Mouse (Mus musculus) left cerebral cortex, adult 2 months (tissue): ENCODE data around the gene Itga9. TPM values are rescaled to one million over a fixed set of nuclear protein-coding genes. Genes with fewer than 3 reads are reported as not detected.
A peak's percentile ranks its signal among the peaks of the same experiment; 100 is the strongest.

Source experiments
- DNase-seq, 2 experiments: peaks; one replicate each; pipeline ENCODE4 v3.0.0; 2021 to 2022; ENCODE audit warnings: low spot score in 2 of 2, mixed read lengths in 1 of 2; ENCODE audit errors: extremely low spot score in 1 of 2
- H3K27ac ChIP-seq: fragments of 200-600 bp; 2 replicates; pipeline ENCODE4 v1.8.1; 2022
- H3K4me3 ChIP-seq: fragments of 200-600 bp; 2 replicates; pipeline ENCODE4 v1.8.1; 2022
- CTCF ChIP-seq: fragments of 200-600 bp; IDR thresholded peaks from 2 replicates; pipeline ENCODE4 v1.8.1; 2022; ENCODE audit warnings: antibody characterized with exemption, mild to moderate bottlenecking, moderate library complexity
- intact Hi-C: fragments of 180-260 bp; cut with DNase I; formaldehyde crosslinking; loops from one replicate; pipeline ENCODE4 v1.15.1; 2025
- total RNA-seq, 2 experiments: library from RNA; stranded (reverse); gene quantifications; 2 replicates each; pipeline ENCODE4 v1.2.3; 2021

Gene Itga9
- total RNA-seq, 2 experiments from 2014 or later: 8.2 to 8.3 TPM

GRCm38 (mm10) chr9:118885785-118886184, 279.3 kb downstream of the Itga9 start:
- no peak for DNase-seq
- intact Hi-C loops: no loop called here
- no peak for TF ChIP-seq CTCF
- Histone ChIP-seq H3K4me3 (no peak overlapping the region), H3K27ac (no peak overlapping the region)

- intact Hi-C loops: no loop called here
Measured at GRCm38 (mm10) chr9:118887201-118887600, 280.7 kb downstream of the Itga9 start.

DNA sequence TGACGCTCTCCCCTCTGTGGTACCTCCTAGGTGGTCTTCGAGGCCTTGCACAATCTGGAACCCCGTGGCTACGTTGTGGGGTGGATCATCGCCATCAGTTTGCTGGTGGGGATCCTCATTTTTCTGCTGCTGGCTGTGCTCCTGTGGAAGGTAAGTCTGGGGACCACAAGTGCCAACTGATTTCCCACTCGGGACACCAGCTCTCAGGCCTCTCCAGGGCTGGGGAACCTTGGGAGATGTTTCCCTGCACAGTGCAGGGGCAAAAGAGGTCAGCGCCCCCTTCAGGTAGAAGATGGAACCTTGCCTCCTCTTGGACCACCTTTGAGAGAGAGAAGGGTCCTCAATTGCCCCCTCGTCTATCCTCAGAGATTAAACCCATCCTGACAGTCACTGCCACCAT, 281.2 kb downstream of the Itga9 start:
- no peak for DNase-seq
- no peak overlapping the region for H3K4me3 ChIP-seq
- intact Hi-C loops: no loop called here
- H3K27ac ChIP-seq: no peak overlapping the region
- TF ChIP-seq CTCF: no peak; the same call in none of the 2 replicates

More at GRCm38 (mm10) chr9:118887201-118887600, 280.7 kb downstream of the Itga9 start:
- no peak for TF ChIP-seq CTCF
- H3K4me3 ChIP-seq: no peak overlapping the region
- DNase-seq: no peak
- no peak overlapping the region for H3K27ac ChIP-seq

- TF ChIP-seq CTCF: no peak
Measured at GRCm38 (mm10) chr9:118890149-118890548, 283.7 kb downstream of the Itga9 start.

GRCm38 (mm10) chr9:118890645-118891044, 284.2 kb downstream of the Itga9 start:
- Histone ChIP-seq H3K27ac (no peak overlapping the region), H3K4me3 (no peak overlapping the region)
- DNase-seq: no peak
- intact Hi-C loops: no loop called here
- no peak for TF ChIP-seq CTCF

More at GRCm38 (mm10) chr9:118890149-118890548, 283.7 kb downstream of the Itga9 start:
- Histone ChIP-seq H3K4me3 (no peak overlapping the region), H3K27ac (no peak overlapping the region)
- DNase-seq: no peak
- intact Hi-C loops: no loop called here

- Histone ChIP-seq H3K27ac (no peak overlapping the region), H3K4me3 (no peak overlapping the region)
- TF ChIP-seq CTCF: no peak
- no peak for DNase-seq
- intact Hi-C loops: no loop called here
Measured at GRCm38 (mm10) chr9:118891068-118891467, 284.6 kb downstream of the Itga9 start.

DNA sequence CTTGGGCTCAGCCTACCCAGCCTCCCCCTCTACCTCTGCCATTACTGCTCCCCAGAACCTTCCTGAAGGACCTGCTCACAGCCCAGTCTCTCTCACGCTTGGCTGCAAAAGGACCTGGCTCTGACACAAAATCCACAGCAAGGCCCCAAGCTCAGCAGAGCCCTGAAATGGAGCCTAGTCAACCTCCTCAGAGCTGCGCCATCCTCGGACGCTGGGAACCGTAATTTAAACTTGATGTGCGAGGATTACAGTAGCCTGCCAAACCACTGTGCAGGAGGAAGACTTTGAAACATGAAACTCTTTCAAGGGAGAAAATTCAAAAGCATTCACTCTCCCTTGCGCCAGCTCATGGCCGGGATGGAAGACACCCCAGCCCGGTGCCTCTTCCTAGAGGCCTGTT, 285.1 kb downstream of the Itga9 start:
- H3K27ac ChIP-seq: no peak overlapping the region
- no peak for DNase-seq
- intact Hi-C loops: no loop called here
- no peak overlapping the region for H3K4me3 ChIP-seq
- no peak for TF ChIP-seq CTCF

DNA sequence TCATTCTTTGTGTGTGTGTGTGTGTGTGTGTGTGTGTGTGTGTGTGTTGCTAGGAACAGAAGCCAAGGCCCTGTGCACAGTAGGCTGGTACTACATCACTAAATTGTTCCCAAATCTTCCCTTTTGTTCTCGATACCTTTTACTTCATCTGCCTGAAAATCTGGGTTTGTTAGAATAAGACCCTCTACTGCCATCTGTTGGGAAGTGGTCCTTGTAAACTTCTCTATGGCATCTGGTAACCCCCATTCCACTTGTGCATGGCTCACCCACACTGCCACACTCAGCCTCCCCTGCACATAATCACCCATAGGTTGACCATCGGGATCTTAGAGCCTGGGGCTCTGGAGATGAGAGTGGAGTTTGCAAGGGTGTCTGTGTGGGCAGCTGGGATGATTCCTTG, 288.6 kb downstream of the Itga9 start:
- no peak overlapping the region for H3K4me3 ChIP-seq
- H3K27ac ChIP-seq: no peak overlapping the region
- peak; percentile 18 for TF ChIP-seq CTCF
- DNase-seq: no peak
- intact Hi-C loops: no loop called here

DNA sequence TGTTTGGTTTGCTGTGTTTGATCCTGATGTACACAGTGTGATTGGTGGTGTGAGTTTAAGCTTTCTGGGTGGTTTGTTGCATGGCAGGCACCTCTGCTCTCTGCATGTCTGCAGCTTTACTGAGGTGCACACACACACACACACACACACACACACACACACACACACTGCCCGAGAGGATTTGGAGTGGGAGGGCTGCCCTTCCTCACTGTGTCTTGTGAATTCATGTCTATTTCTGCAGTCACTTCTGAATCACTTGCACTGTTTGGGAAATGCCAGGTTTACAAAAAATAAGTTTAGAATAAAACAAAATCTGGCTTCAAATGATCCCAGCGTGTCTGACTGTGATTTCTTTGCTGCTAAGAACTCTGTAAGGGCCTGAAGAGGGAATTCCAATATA, 294.2 kb downstream of the Itga9 start:
- TF ChIP-seq CTCF: no peak
- intact Hi-C loops: no loop called here
- no peak overlapping the region for H3K4me3 ChIP-seq
- H3K27ac ChIP-seq: no peak overlapping the region
- DNase-seq: no peak

GRCm38 (mm10) chr9:118901917-118902316, 295.4 kb downstream of the Itga9 start:
- no peak overlapping the region for H3K27ac ChIP-seq
- H3K4me3 ChIP-seq: no peak overlapping the region
- TF ChIP-seq CTCF: no peak
- intact Hi-C loops: no loop called here
- no peak for DNase-seq

GRCm38 (mm10) chr9:118907934-118908620, 301.6 kb downstream of the Itga9 start:
- peak; percentile 74 to 87 for DNase-seq
- Histone ChIP-seq H3K4me3 (no peak overlapping the region), H3K27ac (no peak overlapping the region)
- intact Hi-C loops: loop anchor here (1.0 kb wide), 2 partner anchors 302 to 319 kb away; partner anchors contain the start of gene Itga9
- peak; percentile 97 for TF ChIP-seq CTCF

- no peak overlapping the region for H3K4me3 ChIP-seq
- intact Hi-C loops: no loop called here
- no peak overlapping the region for H3K27ac ChIP-seq
- DNase-seq: no peak
- TF ChIP-seq CTCF: no peak
Measured at GRCm38 (mm10) chr9:118913048-118913447, 306.6 kb downstream of the Itga9 start.

DNA sequence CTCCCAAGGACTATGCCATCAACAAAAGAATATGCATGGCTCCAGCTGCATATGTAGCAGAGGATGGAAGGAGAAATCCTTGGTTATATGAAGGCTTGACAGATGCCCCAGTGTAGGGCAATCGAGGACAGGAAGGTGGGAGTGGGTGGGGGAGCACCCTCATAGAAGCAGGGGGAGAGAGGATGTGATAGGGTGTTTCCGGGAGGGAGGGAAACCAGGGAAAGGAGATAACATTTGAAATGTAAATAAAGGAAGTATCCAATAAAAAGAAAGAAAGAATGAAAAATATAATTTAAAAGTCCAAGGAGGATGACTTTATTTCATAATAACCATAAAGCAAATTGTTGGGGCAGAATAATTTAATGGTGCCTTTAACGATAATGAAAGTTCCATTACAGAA, 307.1 kb downstream of the Itga9 start:
- H3K27ac ChIP-seq: no peak overlapping the region
- H3K4me3 ChIP-seq: no peak overlapping the region
- intact Hi-C loops: no loop called here
- DNase-seq: no peak
- no peak for TF ChIP-seq CTCF
